Mouse (Mus musculus) embryonic fibroblast, embryonic 13.5 days (primary cell): ENCODE data around the gene Gm5134. TPM values are rescaled to one million over a fixed set of nuclear protein-coding genes. Genes with fewer than 3 reads are reported as not detected.
A peak's percentile ranks its signal among the peaks of the same experiment; 100 is the strongest.

Experiments
- H3K27ac ChIP-seq: 2 replicates; pipeline ENCODE4 v1.5.1; 2012; ENCODE audit warnings: low read length, control low read depth, inconsistent platforms; ENCODE audit not compliant: insufficient read depth
- H3K4me1 ChIP-seq: 2 replicates; pipeline ENCODE4 v1.6.1; 2011; ENCODE audit warnings: low read length; ENCODE audit not compliant: control insufficient read depth, insufficient read depth
- H3K4me3 ChIP-seq: 2 replicates; pipeline ENCODE4 v1.5.1; 2011; ENCODE audit warnings: mild to moderate bottlenecking, control low read depth, low read length; ENCODE audit not compliant: insufficient read depth
- CTCF ChIP-seq: IDR thresholded peaks from 2 replicates; pipeline ENCODE4 v1.5.1; 2011; ENCODE audit warnings: mild to moderate bottlenecking, control low read depth, low read length, moderate library complexity, borderline replicate concordance; ENCODE audit not compliant: insufficient read depth
- POLR2A ChIP-seq: IDR thresholded peaks from 2 replicates; pipeline ENCODE4 v1.6.1; 2011; ENCODE audit warnings: low read depth, mild to moderate bottlenecking, control low read depth, low read length, moderate library complexity
- polyA plus RNA-seq: library from polyadenylated mRNA; stranded (reverse); fragments of >200 nt; gene quantifications from 2 replicates; pipeline ENCODE4 v1.2.4, GENCODE M21; 2011; ENCODE audit warnings: low read depth; ENCODE audit not compliant: missing spikeins, insufficient read length

Gene Gm5134
- not detected in 2 replicates for polyA plus RNA-seq

GRCm38 (mm10) chr10:75954381-75954811 is at the start of gene Gm5134:
Gene Gm5134 (plus strand): TSS chr10:75954514.
- H3K4me1 ChIP-seq = no peaks in the 10 kb centered on the region
- no peak within 1 kb of the TSS for H3K27ac ChIP-seq
- no peak within 1 kb of the TSS for H3K4me3 ChIP-seq
- TF ChIP-seq POLR2A (no peak), CTCF (no peak)

- Histone ChIP-seq H3K4me1 (no peaks in the 10 kb centered on the region), H3K4me3 (no peak overlapping the region), H3K27ac (no peak overlapping the region)
- TF ChIP-seq POLR2A (no peak), CTCF (no peak)
Measured at GRCm38 (mm10) chr10:75906882-75907281, 47.4 kb upstream of the Gm5134 start.

GRCm38 (mm10) chr10:75910698-75911097 is 43.6 kb upstream of the Gm5134 start:
- no peak overlapping the region for H3K27ac ChIP-seq
- no peak overlapping the region for H3K4me3 ChIP-seq
- H3K4me1 ChIP-seq = no peaks in the 10 kb centered on the region; the same call in 1 of the 2 replicates
- TF ChIP-seq POLR2A (no peak), CTCF (no peak)

- H3K4me1 ChIP-seq = peaks cover 4% of the 10 kb centered on the region; the same call in 1 of the 2 replicates
- H3K27ac ChIP-seq = no peak overlapping the region
- TF ChIP-seq CTCF (no peak), POLR2A (no peak)
- H3K4me3 ChIP-seq = no peak overlapping the region
Measured at GRCm38 (mm10) chr10:75913013-75913589, 41.2 kb upstream of the Gm5134 start.

- Histone ChIP-seq H3K4me3 (no peak overlapping the region), H3K27ac (no peak overlapping the region), H3K4me1 (peaks cover 8% of the 10 kb centered on the region)
- TF ChIP-seq POLR2A = no peak
- TF ChIP-seq CTCF = no peak
Measured at GRCm38 (mm10) chr10:75915557-75915956, 38.8 kb upstream of the Gm5134 start.

GRCm38 (mm10) chr10:75916840-75917239 is 37.5 kb upstream of the Gm5134 start:
- Histone ChIP-seq H3K27ac (no peak overlapping the region), H3K4me3 (no peak overlapping the region), H3K4me1 (peaks cover 8% of the 10 kb centered on the region)
- no peak for TF ChIP-seq CTCF
- no peak for TF ChIP-seq POLR2A

- TF ChIP-seq POLR2A = no peak
- TF ChIP-seq CTCF = no peak
- Histone ChIP-seq H3K4me3 (no peak overlapping the region), H3K27ac (no peak overlapping the region), H3K4me1 (peaks cover 8% of the 10 kb centered on the region)
Measured at GRCm38 (mm10) chr10:75919026-75919425, 35.3 kb upstream of the Gm5134 start.

- Histone ChIP-seq H3K4me3 (peak within 1 kb of the TSS; percentile 73), H3K27ac (peak within 1 kb of the TSS; percentile 91), H3K4me1 (peaks cover 8% of the 10 kb centered on the region)
- TF ChIP-seq POLR2A (peak; percentile 90), CTCF (no peak)
Measured at GRCm38 (mm10) chr10:75921026-75921725, 33.1 kb upstream of the Gm5134 start, which contains the start of gene Smarcb1. Gene Smarcb1 (minus strand): TSS chr10:75921617.

GRCm38 (mm10) chr10:75921726-75922560 is 32.4 kb upstream of the Gm5134 start:
- peak overlapping the region; percentile 64 for H3K27ac ChIP-seq
- TF ChIP-seq CTCF = no peak
- TF ChIP-seq POLR2A = no peak
- H3K4me1 ChIP-seq = peaks cover 4% of the 10 kb centered on the region
- peak overlapping the region; percentile 73 for H3K4me3 ChIP-seq

GRCm38 (mm10) chr10:75924324-75924723 is 30.0 kb upstream of the Gm5134 start:
- no peak overlapping the region for H3K27ac ChIP-seq
- H3K4me3 ChIP-seq = no peak overlapping the region
- TF ChIP-seq POLR2A (no peak), CTCF (no peak)
- H3K4me1 ChIP-seq = no peaks in the 10 kb centered on the region
